Mouse (Mus musculus) left cerebral cortex, postnatal 25 days (tissue): Measurements from ENCODE around the gene Apba2. TPM values are rescaled to one million over a fixed set of nuclear protein-coding genes. Genes with fewer than 3 reads are reported as not detected.

Experiments
- DNase-seq, 2 experiments: peaks; one replicate each; pipeline ENCODE4 v3.0.0; 2022; ENCODE audit warnings: low spot score in 2 of 2, mixed read lengths in 1 of 2
- intact Hi-C: fragments of 180-260 bp; cut with DNase I; formaldehyde crosslinking; loops from one replicate; pipeline ENCODE4 v1.15.1; 2025
- total RNA-seq, 2 experiments: library from RNA; stranded (reverse); gene quantifications; 2 replicates each; pipeline ENCODE4 v1.2.3; 2021

Apba2 gene
- 100 to 1,000 TPM; 246 to 248 TPM for total RNA-seq

- DNase-seq: peak; percentile 74 to 77
- intact Hi-C loops: loop anchor here (2.0 to 5.0 kb wide), 5 partner anchors 66 to 241 kb away; no protein-coding TSS in a partner anchor
These were observed at the start of gene Apba2 for GRCm38 (mm10) chr7:64501536-64502270. Gene Apba2, plus strand, starts transcription at chr7:64501706.

GRCm38 (mm10) chr7:64451861-64452382 lies 49.6 kb upstream of the Apba2 start:
- intact Hi-C loops: loop anchor here (5.0 kb wide), 1 partner anchor 125 kb away; no protein-coding TSS in a partner anchor
- DNase-seq: peak in 1 of 2 experiments; percentile 73

GRCm38 (mm10) chr7:64452471-64453222 lies 48.9 kb upstream of the Apba2 start:
- intact Hi-C loops: loop anchor here (5.0 kb wide), 1 partner anchor 125 kb away; no protein-coding TSS in a partner anchor
- no peak for DNase-seq

GRCm38 (mm10) chr7:64456176-64456575 lies 45.3 kb upstream of the Apba2 start:
- no peak for DNase-seq
- intact Hi-C loops: no loop called here

- no peak for DNase-seq
- intact Hi-C loops: no loop called here
These were observed 44.8 kb upstream of the Apba2 start for GRCm38 (mm10) chr7:64456676-64457075.

GRCm38 (mm10) chr7:64457811-64458210 lies 43.7 kb upstream of the Apba2 start:
- no peak for DNase-seq
- intact Hi-C loops: no loop called here

GRCm38 (mm10) chr7:64497438-64497837 lies 4.1 kb upstream of the Apba2 start:
- intact Hi-C loops: loop anchor here (5.0 kb wide), 1 partner anchor 35 kb away; no protein-coding TSS in a partner anchor
- peak; percentile 1 to 13 for DNase-seq

GRCm38 (mm10) chr7:64502271-64503180 lies 1.0 kb downstream of the Apba2 start:
- peak; percentile 18 to 30 for DNase-seq
- intact Hi-C loops: loop anchor here (5.0 kb wide), 4 partner anchors 65 to 145 kb away; no protein-coding TSS in a partner anchor

GRCm38 (mm10) chr7:64503641-64504040 lies 2.1 kb downstream of the Apba2 start:
- intact Hi-C loops: loop anchor here (5.0 kb wide), 4 partner anchors 64 to 144 kb away; no protein-coding TSS in a partner anchor

GRCm38 (mm10) chr7:64504691-64505231 lies 3.3 kb downstream of the Apba2 start:
- DNase-seq: peak in 1 of 2 experiments; percentile 78
- intact Hi-C loops: loop anchor here (5.0 kb wide), 4 partner anchors 63 to 143 kb away; no protein-coding TSS in a partner anchor

More at GRCm38 (mm10) chr7:64503641-64504040, 2.1 kb downstream of the Apba2 start:
- DNase-seq: peak in 1 of 2 experiments; percentile 56

- intact Hi-C loops: no loop called here
- DNase-seq: peak in 1 of 2 experiments; percentile 68
These were observed 4.1 kb downstream of the Apba2 start for GRCm38 (mm10) chr7:64505571-64505970.

- DNase-seq: peak; percentile 3 to 8
- intact Hi-C loops: no loop called here
These were observed 7.3 kb downstream of the Apba2 start for GRCm38 (mm10) chr7:64508826-64509225.

- peak; percentile 1 for DNase-seq
- intact Hi-C loops: no loop called here
These were observed 8.4 kb downstream of the Apba2 start for GRCm38 (mm10) chr7:64509911-64510310.

GRCm38 (mm10) chr7:64510526-64511210 lies 9.2 kb downstream of the Apba2 start:
- DNase-seq: peak; percentile 0 to 1
- intact Hi-C loops: no loop called here

GRCm38 (mm10) chr7:64513621-64514020 lies 12.1 kb downstream of the Apba2 start:
- no peak for DNase-seq
- intact Hi-C loops: no loop called here

- no peak for DNase-seq
- intact Hi-C loops: no loop called here
These were observed 13.8 kb downstream of the Apba2 start for GRCm38 (mm10) chr7:64515280-64515679.

GRCm38 (mm10) chr7:64515891-64516290 lies 14.4 kb downstream of the Apba2 start:
- DNase-seq: no peak
- intact Hi-C loops: no loop called here

GRCm38 (mm10) chr7:64519091-64519490 lies 17.6 kb downstream of the Apba2 start:
- intact Hi-C loops: no loop called here
- DNase-seq: no peak
